Mouse (Mus musculus) right cerebral cortex, postnatal 10 days (tissue): ENCODE measurements at regions not wholly inside any gene's neighbourhood (a gene's known extent, or its start where the extent isn't known, plus 50 kb on each side); places are given as distances from the start of the nearest gene placed in this dataset.
"Not testable (repeated sequence)": the region's sequence is repeated elsewhere in the genome, so short reads cannot be mapped to it uniquely, and the experiment has no call there.

ENCODE experiments used
- DNase-seq, 2 experiments: peaks; one replicate each; pipeline ENCODE4 v3.0.0; 2021; ENCODE audit warnings: low spot score in 2 of 2

GRCm38 (mm10) chr7:62179387-62179786, 167.0 kb upstream of the Ndn start:
- no peak for DNase-seq

GRCm38 (mm10) chr7:62208529-62208928, 137.8 kb upstream of the Ndn start:
- no peak for DNase-seq

GRCm38 (mm10) chr7:62209117-62209700, 137.2 kb upstream of the Ndn start:
- peak; percentile 69 to 74 for DNase-seq

- DNase-seq = no peak
These were observed 121.2 kb upstream of the Ndn start for GRCm38 (mm10) chr7:62225184-62225583.

GRCm38 (mm10) chr7:62227727-62228126, 118.6 kb upstream of the Ndn start:
- peak; percentile 32 to 34 for DNase-seq

GRCm38 (mm10) chr7:62230713-62231112, 115.7 kb upstream of the Ndn start:
- DNase-seq = no peak

GRCm38 (mm10) chr7:62231120-62231574, 115.2 kb upstream of the Ndn start:
- DNase-seq = peak; percentile 89 to 93

GRCm38 (mm10) chr7:62232076-62232475, 114.3 kb upstream of the Ndn start:
- no peak for DNase-seq

GRCm38 (mm10) chr7:62234037-62234436, 112.3 kb upstream of the Ndn start:
- no peak for DNase-seq

GRCm38 (mm10) chr7:62235766-62236165, 110.6 kb upstream of the Ndn start:
- no peak for DNase-seq

GRCm38 (mm10) chr7:62261688-62262114, 84.7 kb upstream of the Ndn start:
- peak; percentile 43 to 51 for DNase-seq

GRCm38 (mm10) chr7:62262174-62262573, 84.2 kb upstream of the Ndn start:
- not testable (repeated sequence) for DNase-seq

- DNase-seq = peak in 1 of 2 experiments; percentile 19
These were observed 77.1 kb upstream of the Ndn start for GRCm38 (mm10) chr7:62269156-62269855.

GRCm38 (mm10) chr7:62276219-62276618, 70.2 kb upstream of the Ndn start:
- peak in 1 of 2 experiments; percentile 18 for DNase-seq

- DNase-seq = no peak
These were observed 67.9 kb upstream of the Ndn start for GRCm38 (mm10) chr7:62278492-62278891.

- DNase-seq = no peak
These were observed 67.3 kb upstream of the Ndn start for GRCm38 (mm10) chr7:62279022-62279421.
